Mouse (Mus musculus): Measurements from ENCODE around the gene Adamtsl4.

GRCm38 (mm10) chr3:95700233-95700681 is 12.5 kb upstream of the Adamtsl4 start:
- TF ChIP-seq CTCF (IDR thresholded peaks at IDR 0.05; ENCODE audit: control insufficient read depth, insufficient read depth, insufficient read length) = no peak
- no peak for TF ChIP-seq MYOG (IDR thresholded peaks at IDR 0.05; ENCODE audit: control insufficient read depth, extremely low read depth, insufficient read length)

Data from C2C12 (cell line).